Mouse (Mus musculus) frontal cortex, adult (tissue): ENCODE measurements around the gene Cd247.
A peak's percentile ranks its signal among the peaks of the same experiment; 100 is the strongest.

Source experiments
- ATAC-seq: cut with Nextera tagmentation; 2 replicates; pipeline ENCODE4 v1.9.2; 2017; ENCODE audit warnings: mild to moderate bottlenecking, moderate library complexity, mixed read lengths; ENCODE audit not compliant: low TSS enrichment

Cd247 gene

DNA sequence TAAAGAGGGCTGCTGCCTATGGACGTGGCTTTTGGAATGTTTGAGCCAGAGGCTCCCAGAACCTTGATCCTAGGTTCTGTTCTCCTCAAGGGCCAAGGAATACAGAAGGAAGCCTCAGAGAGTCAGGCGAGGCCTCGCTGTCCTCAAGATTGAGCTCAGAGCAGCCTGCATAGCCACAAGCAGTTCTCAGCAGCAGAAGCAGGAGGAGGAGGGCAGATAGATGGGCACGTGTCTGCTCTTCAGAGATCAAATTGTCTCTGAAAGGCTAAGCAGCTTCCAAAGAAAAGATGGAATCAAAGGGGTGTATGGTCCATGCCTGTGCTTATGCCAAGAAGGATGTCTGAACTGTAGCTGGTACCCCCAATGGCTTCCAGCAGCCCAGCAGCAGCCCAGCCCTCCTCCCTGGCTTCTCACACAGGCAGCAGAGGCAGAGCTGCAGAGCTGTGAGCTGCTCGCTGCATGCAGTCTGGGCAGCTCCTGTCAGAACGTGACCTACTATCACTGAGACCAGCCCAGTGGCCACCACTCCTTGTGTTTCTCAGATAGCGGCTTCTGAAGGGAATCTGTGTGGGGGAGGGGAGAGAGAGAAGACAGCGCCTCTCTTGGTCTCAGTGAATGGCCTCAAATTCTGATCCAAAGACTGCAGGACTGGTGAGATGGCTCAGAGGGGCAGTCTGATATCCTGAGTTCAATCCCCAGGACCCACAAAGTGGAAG, 29.8 kb downstream of the Cd247 start:
- ATAC-seq: no peak

DNA sequence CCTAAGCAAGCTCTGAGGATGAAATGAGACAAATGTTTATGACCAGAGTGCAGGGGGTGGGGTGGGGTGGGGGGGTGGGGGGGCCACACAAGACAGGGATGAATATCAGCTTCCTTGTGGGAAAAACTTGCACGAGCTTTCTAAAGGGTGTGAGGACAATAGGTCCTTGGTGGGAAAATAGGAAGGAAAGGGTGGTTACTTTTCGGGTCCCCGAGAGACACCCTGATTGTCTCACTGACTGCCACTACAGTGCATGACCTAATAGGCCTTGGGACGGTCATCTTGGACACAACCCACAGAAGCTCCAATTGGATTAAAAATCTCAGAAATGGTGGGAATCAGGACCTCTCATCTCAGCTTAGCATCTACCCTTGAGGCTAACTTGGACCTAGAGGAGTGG, 30.7 kb downstream of the Cd247 start:
- no peak for ATAC-seq

DNA sequence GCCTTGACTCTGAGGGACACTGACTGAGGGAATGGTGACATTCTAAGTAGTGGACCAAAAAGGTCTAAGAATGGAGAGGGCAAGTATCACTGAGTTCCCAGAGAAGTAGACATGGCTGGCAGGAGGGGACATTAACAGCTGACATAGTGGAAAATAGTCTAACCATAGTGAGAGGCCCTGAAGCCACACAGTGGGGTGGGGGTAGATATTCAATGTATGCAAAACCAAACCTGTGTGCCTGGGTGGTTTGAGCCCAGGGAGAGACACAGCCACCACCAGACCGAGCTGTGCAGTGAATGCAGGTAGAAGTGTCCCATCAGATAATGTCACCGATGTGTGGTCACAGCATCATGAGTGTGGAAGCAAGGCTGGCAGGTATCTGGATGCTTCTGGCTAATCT, 33.5 kb downstream of the Cd247 start:
- no peak for ATAC-seq

DNA sequence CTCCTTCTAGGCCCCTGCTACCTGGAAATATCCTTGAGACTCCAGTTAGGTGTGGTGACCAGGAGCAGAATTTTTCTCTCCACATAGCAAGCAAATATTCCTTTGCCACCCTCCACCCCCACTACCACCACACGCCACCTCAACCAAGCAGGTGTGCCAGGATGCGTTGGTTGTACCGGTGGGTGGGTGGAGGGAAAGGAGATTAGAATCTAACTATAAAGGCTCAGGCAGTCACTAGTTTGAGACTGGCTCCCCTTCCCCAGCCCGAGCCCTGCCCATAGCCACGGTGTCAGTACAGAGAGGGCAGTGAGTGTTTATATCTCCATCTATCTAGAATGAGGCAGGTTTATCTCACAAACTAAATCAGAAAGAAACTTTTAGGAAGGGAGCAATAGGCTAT, 39.7 kb downstream of the Cd247 start:
- ATAC-seq: no peak

DNA sequence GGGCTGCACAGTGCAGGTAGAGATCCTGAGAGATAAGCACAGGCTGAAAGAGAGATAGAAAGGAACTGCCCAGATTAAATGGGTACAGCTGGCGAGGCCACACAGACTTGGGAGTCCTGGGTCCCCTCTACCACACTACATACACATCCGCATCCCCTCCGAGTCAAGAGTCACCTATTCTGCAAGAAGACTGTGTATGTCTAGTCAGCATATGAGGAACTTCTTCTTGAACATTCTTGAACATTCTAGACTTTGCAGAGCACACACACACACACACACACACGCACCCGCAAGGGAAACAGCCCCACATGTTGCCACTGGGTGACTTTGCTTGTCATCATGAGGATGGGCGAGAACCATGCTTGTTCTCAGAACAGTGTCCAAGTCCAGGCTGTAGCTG, 40.1 kb downstream of the Cd247 start:
- no peak for ATAC-seq

DNA sequence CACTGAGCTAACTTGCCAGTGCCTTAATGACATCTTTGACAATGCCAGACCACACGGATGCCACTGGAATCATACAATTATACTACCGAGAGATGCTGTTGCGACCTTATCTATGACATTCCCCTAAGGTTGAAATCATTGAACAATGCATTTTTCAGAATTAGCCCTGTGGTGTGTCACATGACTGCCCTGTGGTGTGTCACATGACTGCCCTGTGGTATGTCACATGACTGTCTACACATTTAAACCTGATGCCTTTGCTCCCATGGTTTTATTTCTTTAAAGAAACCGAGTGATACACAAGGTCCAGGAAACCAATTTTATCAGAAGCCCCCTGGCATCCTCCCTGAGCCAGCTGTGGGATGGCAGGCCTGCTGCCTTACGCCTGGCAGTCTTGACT, 41.4 kb downstream of the Cd247 start:
- no peak for ATAC-seq

DNA sequence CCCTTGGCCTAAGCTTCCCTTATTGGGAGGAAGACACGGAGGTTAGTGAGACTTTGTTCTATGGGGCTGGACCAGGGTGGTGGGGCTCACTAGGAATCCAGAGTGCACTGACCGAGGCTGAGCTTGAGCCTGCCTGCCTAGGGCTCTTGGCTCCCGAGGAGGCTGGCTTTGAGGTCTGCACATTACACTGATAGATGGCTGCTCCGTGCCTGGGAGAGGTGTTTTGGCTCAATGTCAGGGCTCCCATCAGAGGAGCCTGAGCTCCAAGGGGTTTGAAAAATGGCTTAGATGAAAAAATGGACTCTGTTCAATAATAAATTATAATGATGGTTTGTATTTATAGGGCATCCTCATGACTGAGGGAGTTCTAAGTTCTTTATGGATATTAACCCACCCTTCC, 44.8 kb downstream of the Cd247 start:
- no peak for ATAC-seq

DNA sequence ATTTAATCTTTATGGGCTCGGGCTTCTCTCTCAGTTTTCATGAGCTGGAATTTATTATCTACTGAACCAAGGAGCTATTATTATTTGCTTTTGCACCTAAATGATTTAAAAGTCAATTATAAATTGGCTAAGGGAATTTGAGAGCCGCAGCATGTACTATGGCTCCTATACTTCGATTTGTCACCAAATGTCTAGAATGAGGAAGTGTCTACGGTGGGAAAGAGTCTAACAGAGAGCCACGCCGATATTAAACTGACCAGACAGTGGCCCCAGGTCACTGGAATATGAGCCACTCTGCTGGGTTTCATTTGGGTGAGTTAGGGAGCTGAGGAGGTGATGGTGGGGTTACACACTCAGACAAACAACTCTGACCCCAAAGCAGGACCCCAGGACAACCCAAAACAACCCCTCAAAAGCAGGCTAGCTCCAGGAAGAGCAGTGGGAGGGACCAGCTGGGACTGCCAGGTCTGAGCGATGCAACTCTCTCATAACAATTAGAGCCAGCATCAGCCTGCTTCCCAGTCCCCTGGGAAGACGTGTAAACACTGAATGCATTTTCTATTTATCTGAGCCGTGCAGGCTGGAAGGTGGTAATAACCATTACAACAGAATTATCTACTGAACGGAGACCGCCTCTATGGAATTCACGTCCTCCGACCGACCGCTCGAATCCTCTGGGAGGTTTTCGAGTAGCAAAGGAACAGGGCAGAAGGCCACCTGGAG, 45.6 kb downstream of the Cd247 start:
- no peak for ATAC-seq

DNA sequence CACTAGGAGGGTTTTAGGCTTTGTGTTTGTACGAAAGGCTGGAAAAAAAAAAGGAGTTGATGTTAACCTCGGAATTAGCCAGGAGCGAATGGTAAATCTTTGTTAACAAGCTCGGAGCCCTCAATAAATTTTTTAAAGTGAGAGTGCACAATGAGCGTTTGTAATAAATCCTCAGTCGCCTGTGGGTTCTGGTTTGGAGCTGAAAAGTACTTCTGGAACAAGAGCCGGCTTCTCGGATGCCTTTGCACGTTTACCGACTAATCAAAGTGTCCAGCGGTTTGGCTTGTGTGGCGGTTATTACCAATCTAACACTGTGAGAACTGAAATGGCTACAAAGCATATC, 46.1 kb downstream of the Cd247 start:
- no peak for ATAC-seq

DNA sequence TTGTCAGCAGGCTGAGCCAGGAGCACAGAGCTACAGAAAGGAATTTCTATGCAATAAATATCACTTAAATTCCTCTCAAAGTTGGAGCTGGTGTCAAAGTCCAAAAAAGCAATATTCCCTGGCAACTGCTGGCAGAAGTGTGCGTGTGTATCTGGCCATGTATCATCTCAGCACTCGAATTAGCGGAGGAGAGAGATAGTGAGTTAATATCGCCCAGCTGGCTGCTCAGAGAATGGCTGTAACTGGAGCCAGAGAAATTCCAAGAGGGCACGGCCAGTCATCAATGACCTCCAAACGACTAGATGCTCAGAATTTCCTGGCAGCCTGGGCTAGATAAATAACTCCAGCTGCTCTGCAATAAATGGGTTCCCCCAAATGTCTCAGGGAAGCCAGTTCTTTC, 48.0 kb downstream of the Cd247 start:
- no peak for ATAC-seq

DNA sequence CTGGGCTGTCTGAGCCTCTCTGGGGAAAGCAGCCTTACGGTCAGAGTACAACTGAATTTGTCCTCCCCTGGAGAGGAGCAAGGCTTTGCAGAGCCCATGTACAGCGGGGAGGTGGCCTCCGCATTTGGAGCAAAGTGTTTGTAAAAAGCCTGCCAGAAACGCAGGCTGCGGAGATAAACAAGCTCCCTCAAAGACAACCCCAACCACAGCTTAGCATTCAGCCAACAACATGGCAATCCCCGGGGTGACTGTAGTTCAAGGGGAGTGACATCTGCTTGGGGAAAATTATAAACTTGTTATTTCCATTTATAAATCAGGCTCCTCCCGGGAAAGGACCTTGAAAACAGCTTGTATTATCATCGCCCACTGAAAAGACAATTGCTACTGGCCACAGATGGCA, 49.1 kb downstream of the Cd247 start:
- peak; percentile 32; the same call in 1 of the 2 replicates for ATAC-seq

DNA sequence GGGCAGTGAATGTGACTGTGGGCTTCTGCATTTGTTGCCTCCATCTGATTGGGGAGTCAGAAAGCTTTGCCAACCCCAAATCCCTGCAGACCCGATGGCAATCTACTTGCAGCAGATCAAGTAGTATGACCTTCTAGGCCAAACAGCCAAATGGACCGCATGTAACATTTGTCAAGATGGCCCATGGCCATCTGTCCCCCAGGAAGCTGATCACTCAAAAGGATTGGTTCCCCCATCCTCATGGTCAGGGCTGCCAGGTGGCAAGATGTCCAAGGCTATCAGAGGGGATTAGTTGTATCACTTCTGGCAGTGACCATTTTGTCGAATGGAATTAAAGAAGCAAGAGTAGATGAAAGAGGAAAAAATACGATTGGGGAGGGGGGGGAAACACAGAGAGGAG, 50.7 kb downstream of the Cd247 start:
- ATAC-seq: no peak

DNA sequence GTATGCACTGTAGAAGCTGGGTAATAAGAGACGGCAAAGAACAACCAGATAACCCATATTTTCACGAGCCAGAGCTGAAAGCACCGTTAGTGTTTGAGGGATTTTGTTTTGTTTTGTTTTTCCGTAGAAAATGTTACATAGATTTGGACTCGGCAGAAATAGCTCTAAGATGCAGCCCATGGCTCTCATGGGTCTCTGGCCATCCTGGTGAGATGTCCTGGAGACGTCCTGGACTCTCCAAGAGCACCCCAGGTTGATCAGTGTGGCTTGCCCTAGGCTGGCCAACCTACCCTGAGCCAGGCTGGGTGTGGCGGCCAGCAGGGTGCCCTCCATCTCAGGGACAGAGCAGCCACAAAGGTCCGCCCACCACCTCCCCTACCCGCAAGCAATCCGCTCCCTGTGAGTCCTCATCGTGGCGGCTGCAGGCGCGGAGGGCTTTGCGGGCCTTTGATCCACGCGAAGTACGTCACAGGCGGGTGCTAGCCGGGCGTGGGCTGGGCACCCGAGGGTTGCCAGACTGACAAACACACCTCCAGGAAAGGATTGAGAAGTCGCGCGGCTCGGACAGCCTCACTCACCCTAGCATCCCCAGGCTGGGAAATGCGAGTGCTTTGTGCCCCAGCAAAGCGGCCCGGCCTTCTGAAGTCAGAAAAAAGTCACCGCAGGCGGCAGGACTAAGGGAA, 52.2 kb downstream of the Cd247 start:
- ATAC-seq: peak; percentile 33

DNA sequence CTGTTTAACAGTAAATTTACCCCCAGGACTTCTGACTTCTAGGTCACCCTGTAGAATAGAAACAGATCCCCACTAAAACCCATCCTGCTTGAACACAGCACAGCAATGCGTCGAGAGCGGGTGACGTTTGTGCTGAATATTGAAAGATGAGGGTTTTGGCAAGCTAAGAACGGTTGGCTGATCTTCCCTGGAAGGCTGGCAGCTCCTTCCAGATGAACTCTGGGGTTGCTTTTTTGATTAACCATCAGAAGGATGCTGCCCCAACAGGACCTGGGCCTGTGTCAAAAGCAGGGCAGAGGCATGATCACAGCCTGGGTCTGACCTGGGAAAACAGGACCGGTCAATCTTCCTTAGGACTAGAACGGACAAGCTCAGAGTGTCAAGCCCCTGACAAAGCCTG, 53.7 kb downstream of the Cd247 start:
- ATAC-seq: no peak

DNA sequence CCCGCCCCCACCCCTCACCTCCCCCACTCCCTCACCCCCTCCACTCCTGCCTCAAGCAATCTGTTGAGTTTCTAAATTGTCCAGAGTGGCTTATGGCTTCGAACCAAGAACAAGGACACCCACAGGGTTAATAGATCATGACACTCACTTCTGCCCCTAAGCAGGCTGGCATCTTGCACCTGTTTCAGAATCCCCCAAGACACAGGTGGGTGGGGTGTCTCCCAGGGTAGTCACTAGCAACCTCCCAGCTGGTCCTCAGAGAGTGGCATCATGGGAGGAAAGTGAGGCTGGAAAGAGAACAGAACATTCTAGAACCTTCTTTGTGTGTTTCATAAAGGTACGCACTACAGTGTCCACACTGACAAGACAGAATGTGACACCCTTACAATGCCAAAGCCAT, 55.1 kb downstream of the Cd247 start:
- no peak for ATAC-seq

DNA sequence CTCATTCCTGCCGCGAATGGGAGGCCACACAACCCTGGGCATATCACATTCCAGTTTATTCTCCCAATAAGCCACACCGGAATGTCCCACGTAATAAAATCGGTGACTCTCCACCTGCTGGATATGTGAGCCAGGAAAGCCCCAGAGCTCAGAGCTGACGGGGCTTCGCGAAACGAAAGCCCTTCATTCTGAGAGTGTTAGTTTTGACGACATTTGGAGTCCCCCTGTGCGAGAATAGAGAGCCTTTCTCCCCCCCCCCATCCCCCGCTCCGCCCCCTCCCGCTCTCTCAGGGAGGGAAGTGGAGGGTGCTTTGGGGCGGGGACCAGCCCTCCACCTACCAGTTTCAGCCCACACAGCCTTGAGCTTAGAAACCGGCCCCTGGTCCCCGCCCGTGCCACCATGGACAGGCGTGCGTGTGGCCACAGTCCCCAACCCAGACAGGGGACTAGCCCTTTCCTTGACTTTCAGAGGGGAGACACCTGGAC, 56.0 kb downstream of the Cd247 start:
- no peak for ATAC-seq

DNA sequence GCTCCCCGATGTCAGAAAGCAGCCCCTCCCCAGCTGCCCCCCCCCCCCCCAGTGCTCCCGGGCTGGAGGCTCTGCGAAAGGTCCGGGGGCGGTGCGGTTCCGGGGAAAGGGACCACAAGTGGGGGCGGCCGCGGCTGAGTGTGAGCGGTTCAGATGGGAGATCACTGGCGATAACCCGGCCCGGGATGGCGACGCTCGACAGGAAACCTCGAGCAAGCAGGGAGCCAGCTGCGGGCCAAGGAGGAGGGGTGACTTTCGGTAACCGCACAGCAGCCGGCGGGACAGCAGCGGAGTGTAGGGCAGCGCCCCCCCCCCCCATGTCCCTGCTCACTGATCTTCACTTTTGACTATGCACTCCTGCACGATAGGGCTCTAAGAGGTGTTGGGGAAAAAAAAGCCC, 56.5 kb downstream of the Cd247 start:
- peak; percentile 9; the same call in 1 of the 2 replicates for ATAC-seq

DNA sequence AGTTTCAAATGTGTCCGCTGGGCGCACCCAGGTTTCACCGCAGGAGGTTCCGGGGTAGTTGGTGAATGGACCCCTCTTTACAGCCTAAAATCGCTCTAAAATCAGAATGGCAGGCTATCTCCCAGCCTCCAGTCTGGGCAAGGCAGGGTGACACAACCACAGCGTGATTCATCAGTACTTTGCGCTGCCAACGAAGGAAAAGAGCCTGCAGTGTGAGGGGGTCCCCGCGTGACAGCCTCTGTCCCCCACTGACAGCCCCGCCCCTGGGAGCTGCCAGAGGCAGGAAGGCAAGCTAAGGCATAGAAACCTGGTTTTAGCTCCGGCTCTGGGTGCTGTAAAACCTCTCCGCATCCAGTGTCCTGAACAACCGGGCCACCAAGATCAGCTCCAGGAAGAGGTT, 56.9 kb downstream of the Cd247 start:
- ATAC-seq: peak; percentile 44

DNA sequence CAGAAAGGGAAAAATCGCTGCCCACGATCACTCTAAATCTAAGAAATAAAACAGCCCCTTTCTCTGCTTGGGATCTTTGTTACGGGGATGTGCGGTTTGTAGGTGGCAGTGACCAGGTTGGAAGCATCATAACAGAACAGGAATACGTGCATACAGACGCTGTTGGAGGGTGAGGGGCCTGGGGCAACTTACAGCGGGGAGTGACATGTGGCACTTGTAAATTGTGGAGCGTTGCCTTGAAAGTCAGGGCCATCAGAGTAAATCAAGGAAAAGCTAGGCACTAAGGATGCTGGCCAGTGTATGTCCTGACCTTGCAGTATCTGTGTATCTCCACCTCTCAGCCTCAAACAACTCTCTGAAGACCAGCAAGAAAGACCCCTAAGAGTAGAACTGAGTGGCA, 59.9 kb downstream of the Cd247 start:
- no peak for ATAC-seq

DNA sequence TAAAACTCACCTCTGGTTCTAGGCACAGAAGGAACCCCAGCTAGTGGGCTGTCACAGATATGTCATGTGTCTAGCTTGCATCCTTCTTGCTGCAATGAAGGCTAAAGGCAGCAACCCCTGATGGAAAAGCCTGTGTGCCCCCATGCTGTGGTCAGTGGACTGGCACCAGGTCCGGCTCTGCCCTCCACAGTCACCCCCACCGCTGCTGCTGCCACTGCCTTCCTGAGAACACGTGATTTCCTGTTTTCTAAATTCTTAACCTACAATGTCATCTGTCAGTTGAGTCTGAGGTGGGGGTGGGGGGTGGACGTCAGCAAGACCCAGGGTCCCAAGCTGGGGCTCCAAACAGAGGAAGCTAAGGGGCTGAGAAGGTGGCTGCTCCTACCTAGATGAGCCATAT, 60.4 kb downstream of the Cd247 start:
- no peak for ATAC-seq

DNA sequence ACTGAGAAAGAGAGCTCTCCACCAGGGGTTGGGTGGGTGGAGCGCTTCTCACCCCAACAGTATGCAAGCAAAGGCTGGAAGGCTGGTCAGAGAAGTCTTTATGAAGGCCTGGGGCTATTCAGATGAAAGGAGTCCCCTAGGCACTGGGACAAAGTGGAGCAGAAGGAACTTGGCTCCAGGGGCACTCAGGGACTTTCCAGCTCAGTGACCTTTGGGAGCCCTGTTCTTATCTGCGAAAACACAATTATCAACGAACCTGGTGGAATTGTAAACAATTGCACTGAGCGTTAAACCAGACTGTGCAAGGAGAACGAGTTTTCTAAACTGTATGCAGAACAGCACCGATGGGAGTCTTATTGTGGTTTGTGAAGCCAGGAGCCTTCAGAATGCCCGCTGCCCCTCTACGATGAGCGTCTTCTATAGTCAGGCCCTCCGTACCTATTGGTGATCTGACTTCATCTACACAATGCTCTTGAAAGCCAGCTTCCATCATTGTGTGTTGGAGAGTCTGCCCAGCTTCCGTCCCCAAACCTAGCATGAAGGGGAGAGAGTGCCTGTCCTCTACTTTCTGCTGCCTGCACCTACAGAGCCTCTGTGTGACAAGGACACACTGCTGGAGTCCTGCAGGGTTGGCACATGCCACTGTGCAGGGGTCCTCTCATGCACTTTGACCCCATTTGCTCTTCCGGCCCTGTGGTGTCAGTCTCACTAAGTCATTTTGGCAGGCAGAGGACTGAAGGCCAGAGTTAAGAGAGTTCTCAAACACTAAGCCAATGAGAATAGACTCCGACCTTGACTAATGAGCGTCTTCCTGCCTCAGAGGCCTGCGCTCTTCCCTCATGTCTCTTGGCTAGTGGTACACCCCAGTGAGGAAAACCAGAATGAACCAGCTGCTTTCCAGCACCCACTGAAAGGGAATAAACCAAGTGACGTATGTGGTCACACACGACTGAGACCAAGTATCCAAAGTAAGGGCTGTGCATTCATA, 61.3 kb downstream of the Cd247 start:
- ATAC-seq: no peak

DNA sequence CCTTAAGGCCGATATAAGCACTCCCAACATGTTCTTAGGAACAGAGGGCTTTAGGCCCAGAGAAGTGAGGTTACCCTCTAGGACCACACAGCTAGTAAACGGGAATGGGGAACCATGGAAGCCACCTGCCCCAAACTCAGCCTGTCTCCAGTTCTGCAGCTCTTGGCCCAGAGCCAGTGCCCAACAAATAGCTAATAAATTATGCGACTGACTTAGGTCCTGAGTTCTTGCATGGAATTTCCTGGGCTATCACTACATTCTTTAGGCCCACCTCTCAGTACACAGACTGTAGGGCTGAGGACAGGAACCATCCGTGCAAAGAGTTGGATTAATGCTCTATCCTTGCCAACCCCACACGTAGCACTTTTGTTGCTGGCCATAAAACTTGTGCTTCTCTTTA, 63.6 kb downstream of the Cd247 start:
- ATAC-seq: no peak
